Mouse (Mus musculus) liver, adult 2 months (tissue): Measurements from ENCODE around the gene Ube2g2. TPM values are rescaled to one million over a fixed set of nuclear protein-coding genes. Genes with fewer than 3 reads are reported as not detected.

ENCODE experiments used
- DNase-seq: peaks from one replicate; pipeline ENCODE4 v3.0.0-alpha.2; 2011; ENCODE audit warnings: low read depth, low spot score; ENCODE audit errors: extremely low read depth
- H3K27ac ChIP-seq: fragments of 200-500 bp; replicated peaks from 2 replicates; pipeline ENCODE4 v1.5.1; 2012; ENCODE audit warnings: low read depth, mild to moderate bottlenecking, control low read depth, inconsistent platforms, low read length; ENCODE audit not compliant: insufficient read depth
- H3K27me3 ChIP-seq: fragments of 200-500 bp; 2 replicates; pipeline ENCODE4 v1.6.1; 2012; ENCODE audit warnings: mild to moderate bottlenecking, moderate library complexity, low read length, inconsistent platforms; ENCODE audit not compliant: control insufficient read depth, insufficient read depth
- H3K36me3 ChIP-seq: fragments of 200-500 bp; 2 replicates; pipeline ENCODE4 v1.6.1; 2012; ENCODE audit warnings: low read length, inconsistent platforms; ENCODE audit not compliant: control insufficient read depth, insufficient read depth
- H3K4me1 ChIP-seq: fragments of 200-500 bp; 2 replicates; pipeline ENCODE4 v1.6.1; 2011; ENCODE audit warnings: low read length; ENCODE audit not compliant: control insufficient read depth, insufficient read depth
- H3K4me3 ChIP-seq: fragments of 200-500 bp; 2 replicates; pipeline ENCODE4 v1.5.1; 2011; ENCODE audit warnings: low read depth, mild to moderate bottlenecking, control low read depth, low read length, moderate library complexity; ENCODE audit not compliant: insufficient read depth
- H3K79me2 ChIP-seq: fragments of 200-500 bp; 2 replicates; pipeline ENCODE4 v1.6.1; 2012; ENCODE audit warnings: inconsistent platforms, mild to moderate bottlenecking, low read length, moderate library complexity; ENCODE audit not compliant: control insufficient read depth, insufficient read depth
- H3K9ac ChIP-seq: fragments of 200-500 bp; 2 replicates; pipeline ENCODE4 v1.6.1; 2012; ENCODE audit warnings: low read depth, mild to moderate bottlenecking, control low read depth, inconsistent platforms, low read length
- CTCF ChIP-seq: fragments of 200-500 bp; IDR thresholded peaks from 2 replicates; pipeline ENCODE4 v1.5.1; 2011; ENCODE audit warnings: low read depth, low read length, control low read depth
- POLR2A ChIP-seq: fragments of 200-500 bp; IDR thresholded peaks from 2 replicates; pipeline ENCODE4 v1.6.1; 2011; ENCODE audit warnings: low read length, control low read depth; ENCODE audit not compliant: insufficient read depth; ENCODE audit errors: extremely low read depth
- WGBS: fragments of 180-500 bp; shearing (Covaris S2); methylation state at CpG from one replicate; pipeline ENCODE4 v1.1.7; 2018; 5-methylcytosine and 5-hydroxymethylcytosine counted together
- polyA plus RNA-seq: library from polyadenylated mRNA; depleted of rRNA; stranded (reverse); fragments of >200 nt; gene quantifications from 2 replicates; pipeline ENCODE4 v1.2.3, GENCODE M21; 2012
- total RNA-seq: library from RNA; depleted of rRNA; stranded (reverse); fragments of >200 nt; gene quantifications from 2 replicates; pipeline ENCODE4 v1.2.3, GENCODE M21; 2014

The Ube2g2 gene
- total and polyA plus RNA-seq, 2 experiments: 21.6 to 30.4 TPM

- no peak overlapping the region for H3K4me3 ChIP-seq
- peaks cover 36% of the 10 kb centered on the region for H3K36me3 ChIP-seq
- H3K27ac ChIP-seq: no peak overlapping the region
- H3K79me2 ChIP-seq: peaks cover 41% of the 10 kb centered on the region
- TF ChIP-seq CTCF (no peak), POLR2A (no peak)
- peaks cover 40% of the 10 kb centered on the region for H3K4me1 ChIP-seq
- WGBS: 79% methylated on average over 8 of the region's 8 CpGs
- DNase-seq: no peak
- H3K9ac ChIP-seq: no peak overlapping the region
- H3K27me3 ChIP-seq: no peaks in the 10 kb centered on the region
Observed at GRCm38 (mm10) chr10:77589749-77590148, 32.3 kb upstream of the Ube2g2 start.

- WGBS: 35% methylated on average over 6 of the region's 6 CpGs
- peaks cover 36% of the 10 kb centered on the region for H3K4me1 ChIP-seq
- no peaks in the 10 kb centered on the region for H3K27me3 ChIP-seq
- H3K79me2 ChIP-seq: peaks cover 37% of the 10 kb centered on the region
- H3K27ac ChIP-seq: no peak overlapping the region
- H3K9ac ChIP-seq: no peak overlapping the region
- peaks cover 44% of the 10 kb centered on the region for H3K36me3 ChIP-seq
- DNase-seq: peak; percentile 74
- no peak overlapping the region for H3K4me3 ChIP-seq
- TF ChIP-seq POLR2A (no peak), CTCF (peak; percentile 96)
Observed at GRCm38 (mm10) chr10:77590812-77591211, 31.3 kb upstream of the Ube2g2 start.

GRCm38 (mm10) chr10:77591546-77591945 lies 30.5 kb upstream of the Ube2g2 start:
- WGBS: 74% methylated on average over 6 of the region's 6 CpGs
- no peak overlapping the region for H3K27ac ChIP-seq
- H3K36me3 ChIP-seq: peaks cover 52% of the 10 kb centered on the region

GRCm38 (mm10) chr10:77596060-77596459 lies 26.0 kb upstream of the Ube2g2 start:
- WGBS: 94% methylated on average over 2 of the region's 2 CpGs
- Histone ChIP-seq H3K27me3 (no peaks in the 10 kb centered on the region), H3K4me1 (0 out of 2 replicates have a peak, but pooled peaks cover under 1% of the 10 kb centered on the region), H3K36me3 (peaks cover 62% of the 10 kb centered on the region), H3K27ac (no peak overlapping the region), H3K79me2 (no peaks in the 10 kb centered on the region; the same call in 1 of the 2 replicates), H3K4me3 (no peak overlapping the region), H3K9ac (no peak overlapping the region)
- DNase-seq: no peak
- TF ChIP-seq CTCF (no peak), POLR2A (no peak)

More at GRCm38 (mm10) chr10:77591546-77591945, 30.5 kb upstream of the Ube2g2 start:
- no peaks in the 10 kb centered on the region for H3K27me3 ChIP-seq
- H3K4me1 ChIP-seq: peaks cover 30% of the 10 kb centered on the region
- TF ChIP-seq POLR2A: no peak
- no peak for TF ChIP-seq CTCF
- peaks cover 30% of the 10 kb centered on the region for H3K79me2 ChIP-seq
- H3K4me3 ChIP-seq: no peak overlapping the region
- no peak overlapping the region for H3K9ac ChIP-seq
- DNase-seq: no peak

- no peak for DNase-seq
- Histone ChIP-seq H3K36me3 (peaks cover 8% of the 10 kb centered on the region), H3K27me3 (no peaks in the 10 kb centered on the region), H3K4me1 (peaks cover 7% of the 10 kb centered on the region; the same call in 1 of the 2 replicates), H3K79me2 (peaks cover 12% of the 10 kb centered on the region; the same call in 1 of the 2 replicates), H3K27ac (no peak overlapping the region), H3K9ac (no peak overlapping the region), H3K4me3 (no peak overlapping the region)
- no peak for TF ChIP-seq POLR2A
- TF ChIP-seq CTCF: no peak
- 84% methylated on average over 4 of the region's 4 CpGs for WGBS
Observed at GRCm38 (mm10) chr10:77603021-77603420, 19.1 kb upstream of the Ube2g2 start.

GRCm38 (mm10) chr10:77604111-77604510 lies 18.0 kb upstream of the Ube2g2 start:
- peaks cover 9% of the 10 kb centered on the region; the same call in 1 of the 2 replicates for H3K4me1 ChIP-seq
- H3K36me3 ChIP-seq: no peaks in the 10 kb centered on the region
- H3K9ac ChIP-seq: no peak overlapping the region

More at GRCm38 (mm10) chr10:77604111-77604510, 18.0 kb upstream of the Ube2g2 start:
- 94% methylated on average over 6 of the region's 6 CpGs for WGBS
- no peaks in the 10 kb centered on the region for H3K27me3 ChIP-seq
- no peak for DNase-seq
- H3K4me3 ChIP-seq: no peak overlapping the region
- TF ChIP-seq POLR2A (no peak), CTCF (peak; percentile 53)
- no peak overlapping the region for H3K27ac ChIP-seq
- peaks cover 15% of the 10 kb centered on the region; the same call in 1 of the 2 replicates for H3K79me2 ChIP-seq
